Mouse (Mus musculus): ENCODE results near the gene Mical1.

- TF ChIP-seq CTCF (IDR thresholded peaks at IDR 0.05; ENCODE audit: extremely low read depth, insufficient read length, insufficient replicate concordance, low read depth, low read length), result peak; percentile 79; the same call in 1 of the 2 replicates
- no peak for TF ChIP-seq POLR2A (IDR thresholded peaks at IDR 0.05; ENCODE audit: low read depth, low read length)
These were observed 42.4 kb downstream of the Mical1 start for GRCm38 (mm10) chr10:41518508-41518980.
